Mouse (Mus musculus) cerebellum, adult 9-10 months (tissue): ENCODE data around the gene Ube2f.

ENCODE experiments used
- DNase-seq: peaks from one replicate; pipeline ENCODE4 v3.0.0; 2022

Gene Ube2f

GRCm38 (mm10) chr1:91239112-91239511 is 11.0 kb upstream of the Ube2f start:
- DNase-seq = no peak

- no peak for DNase-seq
Observed at GRCm38 (mm10) chr1:91239800-91240199, 10.3 kb upstream of the Ube2f start.

GRCm38 (mm10) chr1:91240685-91241084 is 9.4 kb upstream of the Ube2f start:
- DNase-seq = no peak

- DNase-seq = no peak
Observed at GRCm38 (mm10) chr1:91241249-91241648, 8.9 kb upstream of the Ube2f start.

- DNase-seq = no peak
Observed at GRCm38 (mm10) chr1:91248242-91248641, 1.9 kb upstream of the Ube2f start.

- DNase-seq = peak; percentile 51
Observed at GRCm38 (mm10) chr1:91248970-91249369, 1.1 kb upstream of the Ube2f start.

GRCm38 (mm10) chr1:91250415-91251147 is 477 bp downstream of the Ube2f start:
- DNase-seq = peak; percentile 49

GRCm38 (mm10) chr1:91251148-91251650 is 1.1 kb downstream of the Ube2f start:
- peak; percentile 21 for DNase-seq

- DNase-seq = peak; percentile 14
Observed at GRCm38 (mm10) chr1:91251927-91252326, 1.8 kb downstream of the Ube2f start.

GRCm38 (mm10) chr1:91257918-91258317 is 7.8 kb downstream of the Ube2f start:
- DNase-seq = no peak

GRCm38 (mm10) chr1:91259794-91260193 is 9.7 kb downstream of the Ube2f start:
- no peak for DNase-seq

- DNase-seq = no peak
Observed at GRCm38 (mm10) chr1:91262508-91262907, 12.4 kb downstream of the Ube2f start.

GRCm38 (mm10) chr1:91272260-91272659 is 22.2 kb downstream of the Ube2f start:
- DNase-seq = no peak

GRCm38 (mm10) chr1:91276581-91276980 is 26.5 kb downstream of the Ube2f start:
- peak; percentile 33 for DNase-seq

GRCm38 (mm10) chr1:91277480-91277879 is 27.4 kb downstream of the Ube2f start:
- DNase-seq = no peak

GRCm38 (mm10) chr1:91278410-91279119 is 28.5 kb downstream of the Ube2f start:
- DNase-seq = no peak

- no peak for DNase-seq
Observed at GRCm38 (mm10) chr1:91279126-91279525, 29.0 kb downstream of the Ube2f start.

GRCm38 (mm10) chr1:91282582-91282981 is 32.5 kb downstream of the Ube2f start:
- DNase-seq = no peak

GRCm38 (mm10) chr1:91289375-91289774 is 39.3 kb downstream of the Ube2f start:
- no peak for DNase-seq

GRCm38 (mm10) chr1:91292101-91292825 is 42.2 kb downstream of the Ube2f start:
- no peak for DNase-seq

GRCm38 (mm10) chr1:91295544-91295943 is 45.4 kb downstream of the Ube2f start:
- no peak for DNase-seq

GRCm38 (mm10) chr1:91297799-91298744 is 48.0 kb downstream of the Ube2f start, which contains the start of gene Scly:
Gene Scly (plus strand): TSS chr1:91298338.
- DNase-seq = peak; percentile 96
